Mouse (Mus musculus): Measurements from ENCODE around the gene Thap3.

DNA sequence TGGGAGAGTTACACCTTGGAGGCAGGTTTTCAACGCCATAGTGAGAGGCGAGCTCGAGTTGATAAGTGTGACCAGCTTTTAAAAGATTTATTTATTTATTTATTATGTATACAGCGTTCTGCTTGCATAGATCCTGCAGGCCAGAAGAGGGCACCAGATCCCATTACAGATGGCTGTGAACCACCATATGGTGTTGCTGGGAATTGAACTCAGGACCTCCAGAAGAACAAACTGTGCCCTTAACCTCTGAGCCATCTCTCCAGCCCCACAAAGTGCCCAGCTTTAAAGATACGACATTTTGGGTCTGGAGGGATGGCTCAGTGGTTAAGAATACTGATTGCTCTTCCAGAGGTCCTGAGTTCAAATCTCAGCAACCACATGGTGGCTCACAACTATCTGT is 40.3 kb upstream of the Thap3 start:
- TF ChIP-seq POLR2A (IDR thresholded peaks at IDR 0.05; ENCODE audit: low read depth, low read length), result no peak
- no peak for TF ChIP-seq CTCF (IDR thresholded peaks at IDR 0.05; ENCODE audit: extremely low read depth, insufficient read depth, insufficient read length, insufficient replicate concordance)
